Mouse (Mus musculus) testis, adult 2 months (tissue): ENCODE data around the gene Tor4a. TPM values are rescaled to one million over a fixed set of nuclear protein-coding genes. Genes with fewer than 3 reads are reported as not detected.

Source experiments
- H3K27ac ChIP-seq: fragments of 200-500 bp; 2 replicates; pipeline ENCODE4 v1.5.1; 2012; ENCODE audit warnings: low read depth, low read length; ENCODE audit not compliant: control insufficient read depth, insufficient read depth
- H3K27me3 ChIP-seq: fragments of 200-500 bp; 2 replicates; pipeline ENCODE4 v1.6.1; 2012; ENCODE audit warnings: mild to moderate bottlenecking, low read length, moderate library complexity; ENCODE audit not compliant: control insufficient read depth, insufficient read depth
- H3K36me3 ChIP-seq: fragments of 200-500 bp; 2 replicates; pipeline ENCODE4 v1.6.1; 2012; ENCODE audit warnings: mild to moderate bottlenecking, low read length; ENCODE audit not compliant: control insufficient read depth, insufficient read depth
- H3K4me1 ChIP-seq: fragments of 200-500 bp; 2 replicates; pipeline ENCODE4 v1.6.1; 2012; ENCODE audit warnings: low read length; ENCODE audit not compliant: control insufficient read depth, insufficient read depth
- H3K4me3 ChIP-seq: fragments of 200-500 bp; 2 replicates; pipeline ENCODE4 v1.5.1; 2012; ENCODE audit warnings: low read depth, mild to moderate bottlenecking, low read length, moderate library complexity, mixed read lengths; ENCODE audit not compliant: control insufficient read depth
- CTCF ChIP-seq: fragments of 200-500 bp; IDR thresholded peaks from 2 replicates; pipeline ENCODE4 v1.5.1; 2012; ENCODE audit warnings: low read depth, mild to moderate bottlenecking, inconsistent platforms, low read length, moderate library complexity; ENCODE audit not compliant: control insufficient read depth, insufficient read depth, insufficient replicate concordance
- POLR2A ChIP-seq: fragments of 200-500 bp; IDR thresholded peaks from 2 replicates; pipeline ENCODE4 v1.6.1; 2012; ENCODE audit warnings: low read depth, mild to moderate bottlenecking, inconsistent platforms, low read length, moderate library complexity; ENCODE audit not compliant: control insufficient read depth
- polyA plus RNA-seq: library from polyadenylated mRNA; depleted of rRNA; stranded (reverse); fragments of >200 nt; gene quantifications from 2 replicates; pipeline ENCODE4 v1.2.3, GENCODE M21; 2012

Tor4a gene
- polyA plus RNA-seq, 1 experiment = 0.98 TPM

DNA sequence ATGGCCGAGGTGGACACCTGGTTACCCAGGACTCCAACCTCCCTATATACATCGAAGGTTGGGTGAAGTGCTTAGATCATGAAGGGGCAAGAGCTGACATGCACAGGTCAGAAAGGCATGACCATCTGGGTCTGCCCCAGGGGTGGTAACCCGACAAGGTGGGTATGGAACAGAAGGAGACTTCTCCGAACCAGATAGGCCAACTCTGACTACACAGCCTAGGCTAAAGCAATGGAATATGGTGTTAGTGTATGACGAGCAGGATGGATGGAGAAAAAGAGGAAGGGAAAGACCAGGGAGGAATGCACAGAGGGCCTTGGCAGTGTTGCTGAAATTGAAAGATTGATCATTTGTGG, 10.1 kb downstream of the Tor4a start:
- Histone ChIP-seq H3K4me1 (peaks cover 17% of the 10 kb centered on the region), H3K27ac (no peak overlapping the region)

DNA sequence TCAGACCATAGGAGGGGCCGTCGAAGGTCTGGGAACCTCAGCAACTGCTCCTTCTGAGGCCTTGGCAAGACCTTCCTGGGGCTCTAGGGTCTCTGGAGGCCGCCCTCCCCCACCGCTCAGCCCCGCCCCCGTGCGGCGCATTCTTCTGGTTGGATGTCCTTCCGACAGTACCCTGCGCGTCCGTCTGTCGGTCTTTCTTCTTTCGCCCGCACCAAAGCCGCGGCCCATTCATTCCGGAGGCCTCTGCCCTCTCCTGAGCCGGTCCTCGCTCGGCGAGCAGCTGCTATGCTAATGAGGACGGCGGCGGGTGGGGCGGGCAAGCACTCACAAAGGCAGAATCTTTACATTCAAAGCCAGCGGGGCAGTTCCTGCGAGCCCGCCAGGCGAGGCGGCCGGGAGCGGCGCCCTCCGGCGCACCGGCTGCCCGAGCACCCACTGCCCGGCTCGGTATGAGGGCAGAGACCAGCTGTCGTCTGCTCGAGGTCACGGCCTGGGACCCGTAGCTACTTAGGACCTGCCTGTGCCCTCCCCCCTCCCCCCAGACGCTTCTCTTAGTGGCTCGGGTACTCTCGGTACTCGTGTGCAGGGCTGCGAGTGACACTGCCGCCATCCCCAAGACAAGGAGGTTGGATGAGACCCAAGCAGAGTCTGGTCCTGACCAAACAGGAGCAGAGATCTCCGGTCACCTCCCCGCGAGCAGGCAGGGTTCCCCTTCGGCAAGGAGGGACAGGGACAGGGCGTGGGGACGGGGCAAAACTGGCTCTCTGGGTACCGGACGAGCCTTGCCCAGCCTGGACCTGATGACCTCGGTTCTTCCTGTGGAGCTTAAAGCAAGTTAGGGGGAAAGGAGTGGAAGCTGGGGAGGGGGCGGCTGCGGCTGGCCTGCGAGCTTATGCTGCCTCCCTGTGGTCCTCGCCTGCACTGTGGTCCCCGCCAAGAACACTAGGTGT, 10.8 kb downstream of the Tor4a start:
- Histone ChIP-seq H3K36me3 (no peaks in the 10 kb centered on the region), H3K27me3 (no peaks in the 10 kb centered on the region), H3K4me1 (peaks cover 22% of the 10 kb centered on the region), H3K27ac (no peak overlapping the region), H3K4me3 (peak overlapping the region; percentile 47)
- TF ChIP-seq CTCF (no peak), POLR2A (no peak)

More for the DNA sequence above, 10.1 kb downstream of the Tor4a start:
- no peaks in the 10 kb centered on the region for H3K36me3 ChIP-seq
- no peak for TF ChIP-seq CTCF
- TF ChIP-seq POLR2A = no peak
- no peaks in the 10 kb centered on the region for H3K27me3 ChIP-seq
- H3K4me3 ChIP-seq = no peak overlapping the region

DNA sequence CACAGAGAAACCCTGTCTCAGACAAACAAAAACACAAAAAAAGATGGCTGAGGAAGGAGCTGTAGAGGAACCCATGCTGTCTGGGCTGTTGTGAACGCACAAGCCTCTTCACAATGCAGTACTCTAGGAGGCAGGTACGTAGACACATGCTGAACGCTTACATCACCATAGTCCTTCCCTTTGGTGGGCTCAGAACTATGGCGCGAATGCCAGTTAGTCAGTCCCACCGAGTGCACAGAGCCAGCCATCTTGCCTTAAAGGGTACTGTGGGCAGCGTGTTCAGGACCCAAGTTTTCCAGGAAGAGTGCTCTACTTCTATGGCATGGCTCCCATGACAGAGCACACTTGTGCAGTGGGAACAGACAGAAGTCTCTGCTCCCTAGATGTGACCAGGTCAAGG, 12.2 kb downstream of the Tor4a start:
- H3K36me3 ChIP-seq = no peaks in the 10 kb centered on the region
- H3K4me1 ChIP-seq = peaks cover 29% of the 10 kb centered on the region
- no peaks in the 10 kb centered on the region for H3K27me3 ChIP-seq
- TF ChIP-seq POLR2A = no peak
- TF ChIP-seq CTCF = no peak
- H3K4me3 ChIP-seq = no peak overlapping the region
- no peak overlapping the region for H3K27ac ChIP-seq

DNA sequence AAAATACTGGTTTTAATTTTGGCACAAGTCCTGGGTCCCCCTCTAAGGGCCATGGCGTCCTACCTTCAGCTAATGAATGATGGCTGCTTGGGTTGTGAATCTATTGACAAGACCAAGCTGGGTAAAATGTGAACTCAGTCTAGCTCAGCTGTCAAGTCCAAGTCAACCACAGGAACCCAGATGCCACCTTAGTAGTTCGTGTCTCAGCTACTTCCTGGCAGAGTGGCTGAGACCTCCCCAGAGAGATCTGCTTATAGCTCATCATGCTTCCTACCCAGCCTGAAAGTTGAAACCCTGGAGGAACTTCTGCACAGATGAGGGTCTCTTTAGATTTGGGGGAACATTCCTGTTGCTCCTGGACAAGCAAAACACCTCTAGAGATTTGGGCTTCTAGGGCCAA, 13.3 kb downstream of the Tor4a start:
- TF ChIP-seq CTCF = no peak
- no peak for TF ChIP-seq POLR2A
- no peak overlapping the region for H3K27ac ChIP-seq
- no peak overlapping the region for H3K4me3 ChIP-seq
- H3K4me1 ChIP-seq = peaks cover 29% of the 10 kb centered on the region
- H3K36me3 ChIP-seq = no peaks in the 10 kb centered on the region
- no peaks in the 10 kb centered on the region for H3K27me3 ChIP-seq

DNA sequence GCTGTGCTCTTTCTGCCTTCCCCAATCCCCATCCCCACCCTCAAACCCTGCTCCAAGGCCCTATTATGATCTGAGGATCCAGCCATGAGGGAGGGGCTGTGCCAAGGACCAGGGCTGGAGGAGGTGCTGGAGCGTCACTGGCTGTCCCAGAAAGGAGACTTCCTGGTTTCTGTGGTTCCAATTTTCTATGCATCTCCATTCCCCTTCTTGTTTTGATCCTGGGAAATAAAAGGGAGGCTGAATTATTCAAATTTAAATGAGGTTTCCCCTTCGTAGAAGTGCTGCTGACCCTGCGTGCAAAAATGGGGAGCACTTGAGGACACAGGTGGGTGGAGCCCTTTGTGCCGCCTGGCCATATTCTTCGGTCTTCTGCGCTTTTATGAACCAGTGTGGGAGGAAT, 14.0 kb downstream of the Tor4a start:
- H3K27ac ChIP-seq = no peak overlapping the region
- H3K4me3 ChIP-seq = no peak overlapping the region
- H3K4me1 ChIP-seq = peaks cover 29% of the 10 kb centered on the region

DNA sequence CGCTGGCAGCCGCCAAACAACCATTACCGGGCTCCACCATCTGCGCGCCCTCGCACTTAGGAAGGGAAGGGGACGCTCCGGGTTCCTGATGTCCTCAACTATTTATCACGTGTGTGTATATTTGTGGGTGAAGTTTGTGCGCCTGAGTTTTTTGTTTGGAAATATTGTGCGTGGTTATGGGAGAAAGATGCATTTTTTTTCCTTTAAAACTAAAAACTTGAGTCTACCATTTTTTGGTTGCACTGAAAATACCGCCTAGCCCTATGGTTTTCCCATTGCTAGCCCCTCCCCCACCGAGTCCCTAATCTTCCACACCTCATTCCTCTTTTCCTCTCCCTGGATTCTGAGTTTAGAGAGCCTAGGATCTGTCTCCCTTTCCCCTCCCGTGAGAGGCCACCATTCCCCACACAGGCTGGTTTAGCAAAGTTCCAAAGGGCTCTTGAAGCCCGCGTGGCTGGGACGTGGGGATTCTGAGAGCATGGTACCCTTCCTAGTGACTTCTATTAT, 14.7 kb downstream of the Tor4a start:
- no peak for TF ChIP-seq CTCF
- TF ChIP-seq POLR2A = no peak
- Histone ChIP-seq H3K27me3 (no peaks in the 10 kb centered on the region), H3K4me1 (peaks cover 29% of the 10 kb centered on the region)

More for the DNA sequence above, 14.0 kb downstream of the Tor4a start:
- Histone ChIP-seq H3K27me3 (no peaks in the 10 kb centered on the region), H3K36me3 (no peaks in the 10 kb centered on the region)
- TF ChIP-seq CTCF = no peak
- TF ChIP-seq POLR2A = no peak

DNA sequence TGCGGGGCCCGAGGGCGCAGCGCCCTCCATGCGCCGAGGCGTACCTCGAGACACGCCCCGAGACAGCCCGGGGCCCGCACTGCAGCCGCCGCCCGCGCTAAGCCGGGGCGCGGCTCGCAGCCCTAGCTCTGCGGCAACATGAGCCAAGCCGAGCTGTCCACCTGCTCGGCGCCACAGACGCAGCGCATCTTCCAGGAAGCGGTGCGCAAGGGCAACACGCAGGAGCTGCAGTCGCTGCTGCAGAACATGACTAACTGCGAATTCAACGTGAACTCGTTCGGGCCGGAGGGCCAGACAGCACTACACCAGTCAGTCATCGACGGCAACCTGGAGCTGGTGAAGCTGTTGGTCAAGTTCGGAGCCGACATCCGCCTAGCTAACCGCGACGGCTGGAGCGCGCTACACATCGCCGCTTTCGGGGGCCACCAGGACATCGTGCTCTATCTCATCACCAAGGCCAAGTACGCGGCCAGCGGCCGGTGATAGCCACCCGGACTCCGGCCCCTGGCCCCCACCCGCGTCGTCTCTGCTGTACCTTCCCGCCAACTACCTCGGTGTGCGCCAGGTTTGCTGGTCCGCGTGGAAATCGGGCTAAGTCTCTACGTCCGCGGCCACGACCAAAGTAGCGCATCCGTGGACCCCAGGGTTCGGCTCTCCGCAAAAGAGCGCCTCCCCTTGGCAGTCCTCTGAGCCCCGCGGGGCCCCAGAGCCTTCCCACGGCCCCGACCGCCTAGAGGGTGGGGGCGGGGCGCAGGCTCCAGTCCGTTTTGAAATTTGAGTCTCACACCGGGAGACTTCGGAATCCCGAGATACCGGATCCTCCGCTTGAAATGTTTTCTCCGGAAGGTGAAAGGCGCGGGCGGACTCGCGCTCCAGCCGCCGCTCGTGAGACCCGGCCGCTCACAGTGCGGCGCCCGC, 15.5 kb downstream of the Tor4a start:
- Histone ChIP-seq H3K27ac (peak overlapping the region; percentile 39), H3K27me3 (no peaks in the 10 kb centered on the region)
- TF ChIP-seq CTCF = no peak
- TF ChIP-seq POLR2A = 0 out of 2 replicates have a peak, but pooled peaks have one; percentile 11

More for the DNA sequence above, 14.7 kb downstream of the Tor4a start:
- no peak overlapping the region for H3K27ac ChIP-seq
- H3K4me3 ChIP-seq = peak overlapping the region; percentile 82
- H3K36me3 ChIP-seq = no peaks in the 10 kb centered on the region

More for the DNA sequence above, 15.5 kb downstream of the Tor4a start:
- Histone ChIP-seq H3K4me3 (peak overlapping the region; percentile 82), H3K36me3 (no peaks in the 10 kb centered on the region), H3K4me1 (peaks cover 26% of the 10 kb centered on the region)
